Mouse (Mus musculus) liver, adult (tissue): ENCODE results near the gene Dsn1.

Source experiments
- GATA4 ChIP-seq: IDR thresholded peaks from 2 replicates; pipeline ENCODE4 v1.6.1; 2014; ENCODE audit warnings: mild to moderate bottlenecking, low read length; ENCODE audit not compliant: insufficient replicate concordance

Dsn1 gene

GRCm38 (mm10) chr2:156958496-156959252, 48.3 kb downstream of the Dsn1 start:
- TF ChIP-seq GATA4: no peak

- TF ChIP-seq GATA4: no peak
Observed at GRCm38 (mm10) chr2:156957035-156957434, 49.9 kb downstream of the Dsn1 start.

- no peak for TF ChIP-seq GATA4
Observed at GRCm38 (mm10) chr2:156956306-156956705, 50.6 kb downstream of the Dsn1 start.

GRCm38 (mm10) chr2:156954463-156954862, 52.5 kb downstream of the Dsn1 start:
- TF ChIP-seq GATA4: no peak

- no peak for TF ChIP-seq GATA4
Observed at GRCm38 (mm10) chr2:156951301-156952094, 55.5 kb downstream of the Dsn1 start.

- no peak for TF ChIP-seq GATA4
Observed at GRCm38 (mm10) chr2:156950816-156951215, 56.1 kb downstream of the Dsn1 start.
